Mouse (Mus musculus): Measurements from ENCODE around the gene Btbd6. TPM values are rescaled to one million over a fixed set of nuclear protein-coding genes. Genes with fewer than 3 reads are reported as not detected.

The Btbd6 gene
- polyA plus RNA-seq, 1 experiment from 2014 or later, result 29.3 TPM

- Histone ChIP-seq H3K4me2 (no peak overlapping the region), H3K36me3 (peaks cover 23% of the 10 kb centered on the region), H3K9ac (no peak overlapping the region), H3K4me3 (no peak overlapping the region), H3K4me1 (peaks cover 10% of the 10 kb centered on the region), H3K27ac (no peak overlapping the region), H3K27me3 (no peaks in the 10 kb centered on the region), H3K9me3 (no peaks in the 10 kb centered on the region)
- no peak for ATAC-seq (ENCODE audit: insufficient number of reproducible peaks, insufficient read depth, low FRiP score, low TSS enrichment, low read depth)
- WGBS, result 59% methylated on average over 5 of the region's 5 CpGs
Measured at GRCm38 (mm10) chr12:113028067-113028466, 51.8 kb downstream of the Btbd6 start.

Other genes starting within 250 kb of the Btbd6 start
- gene Pld4, start 215.8 kb upstream of the Btbd6 start, polyA plus RNA-seq (2015; fragmentation: Nextera tagmentation; extraction: Ambion mirVana), result 6.1 and 7.3 TPM in 2 replicates
- 0.95 and 1.2 TPM in 2 replicates for gene Ahnak2, start 173.8 kb upstream of the Btbd6 start, polyA plus RNA-seq (2015; fragmentation: Nextera tagmentation; extraction: Ambion mirVana)
- 8.3 and 9.8 TPM in 2 replicates for gene Clba1, start 167.5 kb upstream of the Btbd6 start, polyA plus RNA-seq (2015; fragmentation: Nextera tagmentation; extraction: Ambion mirVana)
- 139 and 147 TPM in 2 replicates for gene Cdca4, start 147.1 kb upstream of the Btbd6 start, polyA plus RNA-seq (2015; fragmentation: Nextera tagmentation; extraction: Ambion mirVana)
- 0.17 TPM in 1 of 2 replicates, not detected in the other for gene Gpr132, start 108.3 kb upstream of the Btbd6 start, polyA plus RNA-seq (2015; fragmentation: Nextera tagmentation; extraction: Ambion mirVana)
- gene Jag2, start 46.7 kb upstream of the Btbd6 start, polyA plus RNA-seq (2015; fragmentation: Nextera tagmentation; extraction: Ambion mirVana), result 7.4 and 11.5 TPM in 2 replicates
- 83.4 and 103 TPM in 2 replicates for gene Nudt14, start 34.4 kb upstream of the Btbd6 start, polyA plus RNA-seq (2015; fragmentation: Nextera tagmentation; extraction: Ambion mirVana)
- 74.9 and 80.1 TPM in 2 replicates for gene Brf1, start 24.2 kb downstream of the Btbd6 start, polyA plus RNA-seq (2015; fragmentation: Nextera tagmentation; extraction: Ambion mirVana)
- gene Pacs2, start 38.0 kb downstream of the Btbd6 start, polyA plus RNA-seq (2015; fragmentation: Nextera tagmentation; extraction: Ambion mirVana), result 13.3 and 14.2 TPM in 2 replicates
- not detected in 2 replicates for gene Tex22, start 98.0 kb downstream of the Btbd6 start, polyA plus RNA-seq (2015; fragmentation: Nextera tagmentation; extraction: Ambion mirVana)
- 18.5 and 18.6 TPM in 2 replicates for gene Mta1, start 121.8 kb downstream of the Btbd6 start, polyA plus RNA-seq (2015; fragmentation: Nextera tagmentation; extraction: Ambion mirVana)
- gene Crip2, start 163.8 kb downstream of the Btbd6 start, polyA plus RNA-seq (2015; fragmentation: Nextera tagmentation; extraction: Ambion mirVana), result 63.4 and 72.3 TPM in 2 replicates
- gene Crip1, start 169.8 kb downstream of the Btbd6 start, polyA plus RNA-seq (2015; fragmentation: Nextera tagmentation; extraction: Ambion mirVana), result 224 and 230 TPM in 2 replicates
- gene Tedc1, start 179.9 kb downstream of the Btbd6 start, polyA plus RNA-seq (2015; fragmentation: Nextera tagmentation; extraction: Ambion mirVana), result 32.0 and 33.9 TPM in 2 replicates
- gene Tmem121, start 209.4 kb downstream of the Btbd6 start, polyA plus RNA-seq (2015; fragmentation: Nextera tagmentation; extraction: Ambion mirVana), result 16.6 and 18.0 TPM in 2 replicates

Measured in embryonic facial prominence, embryonic 13.5 days (tissue).